Mouse (Mus musculus): ENCODE results near the gene Necap2.

Gene Necap2

GRCm38 (mm10) chr4:141031733-141032132, 46.4 kb downstream of the Necap2 start:
- DNase-seq (ENCODE audit: low read depth): peak; percentile 59

- no peak for DNase-seq (ENCODE audit: low read depth)
Measured at GRCm38 (mm10) chr4:141030541-141031206, 47.5 kb downstream of the Necap2 start.

- DNase-seq (ENCODE audit: low read depth): no peak
Measured at GRCm38 (mm10) chr4:141024992-141025391, 53.2 kb downstream of the Necap2 start.

- no peak for DNase-seq (ENCODE audit: low read depth)
Measured at GRCm38 (mm10) chr4:141024052-141024451, 54.1 kb downstream of the Necap2 start.

GRCm38 (mm10) chr4:141021614-141021929, 56.6 kb downstream of the Necap2 start:
- no peak for DNase-seq (ENCODE audit: low read depth)

GRCm38 (mm10) chr4:141020811-141021613, 57.1 kb downstream of the Necap2 start:
- no peak for DNase-seq (ENCODE audit: low read depth)

- DNase-seq (ENCODE audit: low read depth): no peak
Measured at GRCm38 (mm10) chr4:141020220-141020619, 57.9 kb downstream of the Necap2 start.

- no peak for DNase-seq (ENCODE audit: low read depth)
Measured at GRCm38 (mm10) chr4:141017657-141018436, 60.3 kb downstream of the Necap2 start.

Measured in c-Kit-positive CD71-positive TER-119-negative erythroid progenitor cells, embryonic 14.5 days (primary cell).